Mouse (Mus musculus): ENCODE measurements at regions not wholly inside any gene's neighbourhood (a gene's known extent, or its start where the extent isn't known, plus 50 kb on each side); places are given as distances from the start of the nearest gene placed in this dataset.
A peak's percentile ranks its signal among the peaks of the same experiment; 100 is the strongest.
"Not testable (repeated sequence)": the region's sequence is repeated elsewhere in the genome, so short reads cannot be mapped to it uniquely, and the experiment has no call there.

GRCm38 (mm10) chr13:26235941-26236340, 534.0 kb downstream of the Hdgfl1 start:
- DNase-seq = no peak

GRCm38 (mm10) chr13:26234703-26235102, 535.3 kb downstream of the Hdgfl1 start:
- DNase-seq = no peak

GRCm38 (mm10) chr13:26217299-26217698, 552.7 kb downstream of the Hdgfl1 start:
- no peak for DNase-seq

DNA sequence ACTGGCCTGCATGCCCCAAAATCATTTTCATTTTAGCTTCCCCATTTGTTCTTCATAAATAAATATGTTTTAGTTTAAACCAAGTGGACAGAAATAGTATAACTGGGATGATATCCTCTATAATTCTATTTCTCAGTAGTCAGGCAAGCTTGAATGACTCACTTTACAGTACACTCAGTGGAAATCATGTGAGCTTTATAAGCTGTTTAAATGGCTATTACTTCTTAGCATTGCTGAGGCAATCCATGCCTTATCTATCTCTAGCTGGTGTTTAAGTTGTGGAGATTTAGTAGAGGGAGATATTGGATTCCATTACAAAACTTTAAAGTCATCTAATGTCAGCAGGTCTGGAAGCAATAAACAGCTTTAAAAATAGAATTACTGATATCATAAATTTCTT, 553.4 kb downstream of the Hdgfl1 start:
- no peak for DNase-seq

- no peak for DNase-seq
Observed at GRCm38 (mm10) chr13:26205532-26206105, 564.3 kb downstream of the Hdgfl1 start.

- DNase-seq = no peak
Observed at GRCm38 (mm10) chr13:26194646-26195045, 575.3 kb downstream of the Hdgfl1 start.

GRCm38 (mm10) chr13:26183879-26184278, 586.1 kb downstream of the Hdgfl1 start:
- DNase-seq = no peak

- no peak for DNase-seq
Observed at GRCm38 (mm10) chr13:26171891-26172482, 598.0 kb downstream of the Hdgfl1 start.

DNA sequence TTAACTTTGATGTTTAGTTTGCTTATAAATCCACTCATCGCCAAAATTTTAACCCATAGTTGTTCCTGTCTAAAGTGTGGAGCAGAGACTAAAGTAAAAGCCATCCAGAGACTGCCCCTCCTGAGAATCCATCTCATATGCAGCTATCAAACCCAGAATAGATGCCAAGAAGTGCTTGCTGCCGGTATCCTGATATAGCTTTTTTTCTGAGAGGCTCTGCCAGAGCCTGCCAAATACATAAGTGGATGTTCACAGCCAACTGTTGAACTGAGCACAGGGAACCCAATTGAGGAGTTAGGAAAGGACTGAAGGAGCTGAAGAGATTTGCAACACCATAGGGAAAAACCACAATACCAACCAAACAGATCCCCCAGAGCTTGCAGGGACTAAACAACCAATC, 600.3 kb downstream of the Hdgfl1 start:
- no peak for DNase-seq

GRCm38 (mm10) chr13:26158703-26159102, 611.3 kb downstream of the Hdgfl1 start:
- no peak for DNase-seq

GRCm38 (mm10) chr13:26154701-26155471, 615.1 kb downstream of the Hdgfl1 start:
- DNase-seq = peak; percentile 94

DNA sequence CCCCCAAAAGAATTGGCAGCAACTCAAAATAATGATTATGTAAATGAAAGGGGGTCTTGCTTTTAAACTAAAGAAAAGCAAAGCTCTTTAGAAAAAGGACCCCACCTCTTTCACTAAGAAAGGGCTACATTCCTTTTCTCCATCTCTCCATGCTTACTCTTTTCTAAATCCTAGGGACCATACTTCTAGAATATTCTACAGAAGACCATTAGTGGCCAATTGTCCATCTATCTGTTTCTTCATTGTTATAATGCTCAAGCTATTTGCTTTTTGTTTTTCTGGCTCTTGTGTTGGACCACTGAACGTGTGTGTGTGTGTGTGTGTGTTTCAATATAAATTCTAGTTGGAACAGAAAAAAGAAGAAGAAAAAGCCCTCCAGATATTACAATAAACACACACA, 615.7 kb downstream of the Hdgfl1 start:
- DNase-seq = no peak

GRCm38 (mm10) chr13:26153093-26153492, 616.9 kb downstream of the Hdgfl1 start:
- no peak for DNase-seq

DNA sequence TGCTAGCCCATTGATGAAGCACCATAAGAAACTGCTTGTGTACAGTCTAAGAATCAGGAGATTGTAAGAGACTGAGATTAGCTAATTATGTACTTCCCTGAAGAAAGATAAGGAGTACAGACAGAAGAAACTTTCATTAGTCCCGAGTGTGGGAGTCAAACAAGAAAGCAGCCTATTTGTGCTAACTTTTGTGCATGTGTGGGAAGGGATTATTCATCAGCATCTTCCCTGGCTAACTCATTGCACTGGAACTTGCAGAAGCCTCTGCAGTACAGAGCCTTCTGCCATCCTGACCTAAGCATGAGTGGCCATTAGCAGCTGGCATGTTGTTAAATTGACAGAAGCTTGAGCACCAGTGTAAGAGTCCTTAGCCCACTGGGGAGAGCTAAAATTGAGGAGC, 619.5 kb downstream of the Hdgfl1 start:
- DNase-seq = no peak

DNA sequence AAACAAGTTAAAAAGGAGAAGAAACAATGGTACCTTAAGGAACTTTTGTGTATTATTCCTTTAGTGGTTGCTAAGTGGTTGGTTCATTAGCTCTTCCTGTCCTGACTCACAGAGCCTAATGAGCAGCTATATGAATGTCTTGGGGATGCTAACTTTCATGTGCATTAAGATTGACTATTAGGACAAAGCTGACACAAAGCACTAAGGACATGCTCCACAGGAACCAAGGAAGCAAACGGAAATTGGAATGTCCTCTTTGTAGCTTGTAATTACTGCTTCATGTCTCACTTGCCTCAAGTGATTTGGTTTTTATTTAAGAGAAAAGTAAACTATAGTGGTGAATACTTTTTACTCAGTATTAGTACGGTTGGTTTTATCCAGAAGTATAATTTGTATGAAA, 627.2 kb downstream of the Hdgfl1 start:
- DNase-seq = no peak

GRCm38 (mm10) chr13:26119363-26119762, 650.6 kb downstream of the Hdgfl1 start:
- no peak for DNase-seq

DNA sequence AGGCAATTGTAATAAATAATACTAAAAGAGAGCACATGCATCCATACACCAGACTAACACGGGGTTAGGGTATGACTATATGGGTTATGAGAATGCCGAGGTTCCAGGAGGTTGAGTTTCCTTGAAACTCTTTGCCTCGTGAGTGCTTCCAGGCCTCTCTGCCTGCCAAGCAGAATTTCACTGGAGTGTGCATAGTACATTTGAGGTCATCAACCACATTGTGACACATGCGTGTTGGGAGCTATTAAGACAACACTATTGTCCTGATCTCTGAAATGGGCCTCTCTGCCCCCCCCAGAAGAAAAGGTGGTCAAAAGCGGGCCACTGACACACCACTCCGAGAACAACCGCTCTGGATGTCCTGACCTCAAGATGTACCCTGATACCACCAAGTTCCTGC, 655.8 kb downstream of the Hdgfl1 start:
- DNase-seq = no peak

DNA sequence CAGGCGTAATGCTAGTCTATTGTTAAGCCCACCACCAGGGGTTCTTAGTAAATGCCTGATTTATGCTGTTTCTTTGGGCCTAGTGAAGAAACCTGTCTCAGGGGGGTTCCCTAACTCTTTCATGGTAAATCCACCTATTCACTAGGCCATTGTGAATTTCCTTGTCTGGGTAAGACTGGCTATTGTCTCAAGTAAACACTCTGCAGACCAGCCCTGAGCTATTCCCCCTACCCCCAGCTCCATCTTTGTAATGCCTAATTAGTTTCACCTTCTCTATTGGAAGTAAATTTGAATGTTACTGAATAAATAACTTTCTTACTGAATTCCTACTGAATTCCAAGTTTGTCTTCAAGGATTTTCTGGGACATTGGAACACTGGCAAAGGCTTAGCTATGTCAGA, 656.2 kb downstream of the Hdgfl1 start:
- not testable (repeated sequence) for DNase-seq

DNA sequence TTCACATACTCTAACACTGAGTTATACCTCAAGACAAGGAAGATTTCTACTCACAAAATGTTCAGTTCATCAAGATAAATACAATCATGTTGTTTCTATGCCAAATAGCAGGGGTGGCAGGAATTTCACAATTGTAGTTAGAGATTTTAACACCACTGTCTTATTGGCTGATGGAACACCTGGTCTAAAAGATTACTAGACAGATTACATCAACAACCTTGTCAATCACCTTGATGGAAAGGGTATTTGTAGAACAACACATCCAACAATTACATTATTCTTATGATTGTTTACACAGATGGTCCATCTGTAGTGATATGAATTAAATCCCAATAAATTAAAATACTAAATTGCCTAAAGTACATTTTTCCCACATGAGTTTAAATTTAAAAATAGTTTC, 657.4 kb downstream of the Hdgfl1 start:
- DNase-seq = no peak

DNA sequence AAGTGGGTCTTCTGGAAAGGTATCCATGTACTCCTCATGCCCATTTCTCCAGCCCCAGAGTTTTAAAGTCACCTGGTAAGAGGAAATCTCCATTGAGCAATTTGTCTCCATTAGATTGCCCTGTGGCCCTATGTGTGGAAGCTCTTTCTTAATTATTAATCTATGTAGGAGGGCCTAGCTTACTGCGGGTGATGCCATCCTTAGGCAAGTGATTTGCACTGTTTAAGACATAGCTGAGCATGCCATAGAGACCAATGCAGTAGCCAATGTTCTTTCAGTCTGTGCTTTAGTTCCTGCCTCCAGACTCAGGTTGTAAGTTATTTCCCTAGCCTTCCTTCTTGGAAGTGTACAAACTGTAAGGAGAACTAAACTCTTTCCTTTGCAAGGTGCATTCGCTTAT, 661.0 kb downstream of the Hdgfl1 start:
- DNase-seq = no peak

DNA sequence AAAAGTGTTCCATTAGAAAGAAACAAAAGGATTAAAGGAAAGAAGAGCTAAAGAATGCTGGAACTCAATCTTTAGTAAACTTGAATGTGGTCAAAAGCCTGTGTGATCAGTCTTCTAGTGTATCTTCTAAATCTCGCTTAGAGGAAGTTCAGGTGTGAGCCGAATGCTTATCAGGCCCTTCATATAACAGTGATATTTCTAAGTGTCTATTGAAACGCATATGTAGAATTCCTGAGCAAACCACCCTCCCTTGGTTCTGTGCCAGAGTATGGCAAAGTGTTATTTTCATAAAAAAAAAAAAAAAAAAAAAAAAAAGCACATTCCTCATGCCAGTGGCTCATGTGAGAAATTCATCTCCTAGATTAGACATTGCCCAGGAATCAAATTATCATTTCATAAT, 681.2 kb downstream of the Hdgfl1 start:
- DNase-seq = no peak

DNA sequence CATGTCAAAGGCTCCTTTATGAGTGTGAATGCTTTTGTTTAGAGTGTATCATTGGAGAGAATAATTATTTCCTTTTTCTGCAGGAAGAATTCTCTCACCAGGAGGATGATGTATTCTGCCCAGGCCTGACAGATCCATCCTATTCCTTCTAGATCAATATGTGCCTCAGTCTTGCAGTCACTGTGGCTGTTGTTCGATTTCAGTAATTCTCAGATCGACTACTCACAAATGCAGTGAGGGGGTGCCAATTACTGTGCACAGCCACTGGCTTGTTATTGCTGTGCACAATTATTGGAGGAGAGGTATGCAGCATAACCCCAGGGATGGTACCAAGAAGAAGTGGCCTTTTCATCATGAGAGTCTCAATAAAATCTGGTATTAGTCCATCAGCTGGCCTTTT, 689.2 kb downstream of the Hdgfl1 start:
- DNase-seq = no peak

DNA sequence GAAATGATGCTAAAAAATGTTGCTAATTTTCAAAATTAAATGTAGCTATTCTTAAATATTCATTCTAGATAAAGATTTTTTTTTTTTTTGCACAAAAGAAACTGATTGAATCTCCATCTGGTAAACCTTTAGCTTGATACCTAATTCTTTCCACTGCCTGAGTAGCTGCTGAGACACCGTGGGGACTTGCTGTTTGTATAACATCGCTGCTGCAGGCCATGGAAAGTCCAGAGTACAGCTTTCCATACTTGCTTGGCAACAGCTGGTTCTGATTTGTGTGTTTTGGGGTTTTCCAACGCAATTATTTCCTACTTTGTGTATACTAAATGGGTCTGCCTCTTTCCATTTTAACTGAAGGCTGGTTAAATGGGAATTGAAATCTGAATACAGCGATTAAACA, 689.7 kb downstream of the Hdgfl1 start:
- no peak for DNase-seq

GRCm38 (mm10) chr13:26079362-26079761, 690.6 kb downstream of the Hdgfl1 start:
- DNase-seq = no peak

GRCm38 (mm10) chr13:26061322-26061721, 708.6 kb downstream of the Hdgfl1 start:
- DNase-seq = no peak

Measured in cerebellum, adult 9-11 months (tissue).